Mouse (Mus musculus) layer of hippocampus, postnatal 25 days (tissue): ENCODE data around the gene Hps5. TPM values are rescaled to one million over a fixed set of nuclear protein-coding genes. Genes with fewer than 3 reads are reported as not detected.
"Not testable (repeated sequence)": the region's sequence is repeated elsewhere in the genome, so short reads cannot be mapped to it uniquely, and the experiment has no call there.

ENCODE experiments used
- DNase-seq, 2 experiments: peaks; one replicate each; pipeline ENCODE4 v3.0.0; 2022; ENCODE audit warnings: mixed read lengths in 2 of 2, low spot score in 1 of 2; ENCODE audit errors: extremely low spot score in 1 of 2
- total RNA-seq, 2 experiments: library from RNA; stranded (reverse); gene quantifications; 2 replicates each; pipeline ENCODE4 v1.2.3; 2021

Gene Hps5
- 10 to 100 TPM; 12.2 to 18.4 TPM for total RNA-seq

DNA sequence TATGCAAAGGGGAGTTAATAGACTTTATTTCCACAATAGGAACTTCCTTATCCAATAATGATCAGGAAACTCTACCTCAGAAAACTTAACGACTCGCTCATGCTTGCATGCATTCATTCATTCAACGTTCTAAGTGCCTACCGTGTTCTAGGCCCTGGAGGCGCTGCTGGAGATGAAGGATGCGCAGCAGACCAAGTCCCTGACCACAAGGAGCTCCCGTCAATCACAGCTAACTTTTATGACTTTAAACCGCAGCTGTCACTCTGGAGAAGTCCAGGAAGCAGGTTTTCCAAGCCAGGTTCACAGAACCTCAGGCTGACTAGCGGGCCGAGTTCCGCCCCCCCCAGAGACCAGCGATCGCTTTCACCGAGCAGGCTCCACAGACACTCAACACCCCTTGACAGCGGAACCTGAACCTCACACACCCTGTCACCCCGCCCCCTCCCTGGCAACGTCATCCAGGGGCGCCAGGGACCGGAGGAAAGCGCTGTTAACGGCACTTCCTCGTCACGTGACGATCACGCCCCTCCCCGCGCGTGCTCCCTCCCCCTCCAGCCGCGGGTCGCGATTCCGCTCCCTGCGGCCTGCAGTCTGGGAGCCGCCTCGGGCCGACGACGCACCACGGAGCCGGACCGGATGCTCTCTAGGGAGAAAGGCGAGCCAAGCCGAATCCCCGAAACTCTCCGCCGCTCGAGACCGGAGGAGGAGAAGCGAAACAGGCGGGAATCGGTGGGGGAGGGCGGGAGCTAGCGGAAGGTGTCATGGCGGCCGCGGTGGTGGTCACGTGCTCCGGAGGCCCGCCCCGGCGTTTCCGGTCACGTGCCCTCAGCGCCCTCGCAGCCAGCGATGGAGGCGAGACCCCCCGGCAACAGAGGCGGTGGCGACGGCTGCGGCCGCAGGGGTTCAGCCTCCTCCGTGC, at the start of gene Hps5, which contains the start of gene Gtf2h1:
TSS of gene Hps5 (minus strand) at position 778 of the 919 bp plus-strand sequence.
TSS of gene Gtf2h1 (plus strand) at position 817 of the 919 bp plus-strand sequence.
- peak; percentile 96 to 97 for DNase-seq

DNA sequence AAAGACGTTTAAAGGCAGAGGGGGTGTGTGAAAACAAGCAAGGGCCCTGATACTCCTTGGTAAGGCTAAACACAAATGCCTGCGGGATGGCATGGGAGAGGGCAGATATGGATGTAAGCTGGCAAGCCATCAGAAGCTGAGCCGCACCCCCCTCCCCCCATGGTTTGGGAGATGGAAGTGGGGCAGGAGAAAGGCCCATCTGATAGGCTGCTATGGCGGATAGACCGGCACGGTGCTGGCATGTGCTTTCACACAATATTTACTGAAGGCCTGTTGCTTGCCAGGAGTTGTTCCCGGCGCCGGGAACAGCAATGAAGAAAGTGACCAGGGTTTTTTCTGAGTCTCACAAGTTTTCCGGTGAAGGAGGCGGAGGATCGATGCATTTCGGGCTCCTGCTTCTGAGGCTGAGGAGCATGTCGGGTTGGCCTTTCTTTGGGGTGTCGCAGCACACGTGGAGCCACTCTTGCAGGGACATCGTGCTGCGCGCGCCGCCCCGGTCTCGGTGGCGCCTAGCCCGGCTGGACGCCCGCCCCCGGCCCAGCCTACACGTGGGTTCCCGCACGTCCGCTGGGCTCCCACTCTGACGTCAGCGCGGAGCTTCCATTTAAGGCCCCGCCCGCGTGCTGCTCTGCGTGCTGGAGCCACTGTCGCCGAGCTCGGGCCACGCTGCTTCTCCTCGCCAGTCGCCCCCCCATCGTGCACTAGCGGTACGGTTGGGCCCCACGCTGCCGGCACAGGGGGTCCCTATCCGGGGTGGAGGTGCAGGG, 49.5 kb upstream of the Hps5 start:
- peak; percentile 92 to 93 for DNase-seq

DNA sequence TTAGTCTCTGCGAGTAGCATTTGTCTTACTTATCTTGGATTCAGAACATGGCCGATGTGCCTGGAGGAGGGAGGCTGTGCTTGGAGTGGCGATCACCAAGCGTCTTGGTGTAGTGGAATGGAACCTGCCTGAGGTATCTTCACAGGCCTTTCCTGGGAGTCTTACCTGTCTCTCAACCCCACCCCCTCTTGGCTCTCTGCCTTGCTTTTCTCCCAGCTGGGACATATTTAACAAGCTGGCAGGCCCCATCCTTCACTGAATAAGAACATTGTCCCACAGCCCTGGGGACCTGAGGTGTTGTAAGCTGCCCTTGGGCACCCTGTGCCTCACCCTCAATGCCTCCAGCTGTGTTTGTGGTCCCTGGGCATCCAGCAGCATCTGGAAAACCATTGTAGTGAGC, 47.7 kb upstream of the Hps5 start:
- DNase-seq: no peak

DNA sequence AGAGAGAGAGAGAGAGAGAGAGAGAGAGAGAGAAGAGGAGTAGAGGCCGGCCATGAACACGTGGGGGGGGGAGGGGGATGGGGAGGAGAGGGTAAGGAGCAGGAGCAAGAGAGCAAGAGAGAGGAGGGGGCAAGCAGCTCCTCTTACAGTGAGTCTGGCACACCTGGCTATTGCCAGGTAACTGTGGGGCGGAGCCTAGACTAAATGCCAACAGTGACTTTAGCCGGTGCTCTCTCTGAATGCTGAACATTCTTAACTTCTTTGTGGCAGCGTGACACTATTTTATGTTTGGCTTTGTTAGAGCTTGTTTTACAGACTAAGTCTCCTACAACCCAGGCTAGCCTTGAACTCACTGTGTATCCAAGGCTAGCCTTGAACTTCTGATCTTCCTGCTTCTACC, 46.4 kb upstream of the Hps5 start:
- no peak for DNase-seq

DNA sequence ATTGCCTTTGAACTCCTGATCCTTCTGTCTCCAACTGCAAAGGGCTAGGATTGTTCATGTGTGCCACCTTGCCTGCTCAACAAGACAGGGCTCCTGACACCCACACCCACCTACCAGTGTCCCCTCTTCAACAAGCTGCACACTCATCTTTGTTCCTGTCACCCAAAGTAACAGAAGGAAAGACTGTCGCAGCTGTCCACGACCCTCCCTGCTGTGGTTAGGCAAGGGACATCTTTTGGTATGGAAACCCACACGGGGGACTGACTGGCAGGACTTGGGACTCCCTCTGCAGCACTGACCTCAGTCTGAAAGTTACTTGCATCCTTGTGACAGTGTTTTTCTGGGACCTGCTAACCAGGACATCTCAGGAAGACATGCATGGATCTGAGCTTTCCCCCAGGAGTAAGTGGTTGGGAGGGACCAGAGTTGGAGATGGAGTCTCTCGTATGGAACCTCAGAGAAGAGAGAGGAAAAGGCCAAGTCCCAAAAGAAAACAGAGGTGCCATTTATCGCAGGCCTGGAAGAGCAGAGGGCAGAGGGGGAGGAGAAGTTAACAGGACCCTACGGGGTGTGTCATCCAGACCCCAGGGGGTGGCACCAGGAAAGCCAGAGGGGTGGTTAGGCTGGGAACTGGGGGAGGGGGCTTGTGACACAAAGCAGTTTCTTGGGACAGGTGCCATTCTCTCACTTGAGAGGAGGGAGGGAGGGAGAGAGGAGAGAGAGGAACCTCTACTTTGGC, 45.1 kb upstream of the Hps5 start, which contains the start of gene Ldha:
TSS of gene Ldha (plus strand) at position 689 of the 739 bp plus-strand sequence.
- no peak for DNase-seq

DNA sequence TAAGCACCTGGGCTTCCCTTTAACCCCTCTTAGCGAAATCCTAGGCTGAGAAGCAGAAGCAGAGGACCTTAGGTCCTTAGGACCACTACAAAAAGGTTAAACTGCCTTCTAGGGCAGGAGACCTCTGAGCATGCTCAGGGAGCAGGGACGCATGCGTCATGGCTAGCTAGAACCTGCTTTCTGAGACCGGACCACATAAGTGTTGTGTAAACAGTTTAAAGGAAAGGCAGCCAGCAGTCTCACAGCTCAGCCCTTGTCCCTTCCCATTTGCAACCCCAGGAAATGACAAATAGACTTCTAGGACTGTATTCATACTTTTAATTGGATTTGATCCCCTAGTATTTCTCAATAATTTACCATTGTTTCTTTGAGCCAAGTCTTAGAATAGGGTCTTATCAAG, 44.5 kb upstream of the Hps5 start:
- no peak for DNase-seq

DNA sequence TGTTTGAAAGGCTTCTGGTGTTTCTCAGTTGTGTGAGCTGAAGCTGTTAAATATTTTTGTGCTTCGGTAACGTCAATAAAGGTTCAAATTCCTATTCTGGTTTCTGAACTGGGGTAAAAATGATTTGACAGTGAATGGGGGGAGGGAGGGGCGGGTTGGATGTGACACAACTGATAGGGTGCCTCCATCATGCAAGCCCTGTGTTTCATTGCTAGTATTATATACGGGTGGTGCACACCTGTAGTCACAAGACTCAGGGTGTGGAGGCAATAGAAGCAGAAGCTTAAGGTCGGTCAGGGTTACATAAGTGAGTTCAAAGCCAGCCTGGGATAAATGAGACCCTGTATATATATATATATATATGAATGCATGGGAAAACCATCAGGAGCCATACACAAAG, 44.0 kb upstream of the Hps5 start:
- DNase-seq: no peak

DNA sequence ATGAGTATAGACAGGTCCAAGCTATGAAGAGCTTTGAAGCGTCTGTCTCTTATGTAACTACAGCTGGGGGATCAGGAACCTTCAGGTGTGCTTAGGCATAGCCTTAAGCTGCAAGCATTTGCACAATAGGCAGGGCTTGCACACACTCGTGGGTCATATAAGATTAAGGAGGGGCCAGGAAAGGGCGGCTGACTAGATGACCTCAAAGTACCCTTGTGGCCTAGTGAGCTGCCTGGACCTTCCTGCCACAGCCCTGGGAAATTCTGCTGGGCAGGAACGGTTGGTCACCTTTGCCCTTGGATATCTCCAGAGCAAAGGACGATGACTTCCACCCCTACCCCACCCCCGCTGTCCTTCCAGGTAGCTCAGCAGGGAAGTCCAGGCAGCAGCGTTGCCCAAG, 43.6 kb upstream of the Hps5 start:
- DNase-seq: no peak

DNA sequence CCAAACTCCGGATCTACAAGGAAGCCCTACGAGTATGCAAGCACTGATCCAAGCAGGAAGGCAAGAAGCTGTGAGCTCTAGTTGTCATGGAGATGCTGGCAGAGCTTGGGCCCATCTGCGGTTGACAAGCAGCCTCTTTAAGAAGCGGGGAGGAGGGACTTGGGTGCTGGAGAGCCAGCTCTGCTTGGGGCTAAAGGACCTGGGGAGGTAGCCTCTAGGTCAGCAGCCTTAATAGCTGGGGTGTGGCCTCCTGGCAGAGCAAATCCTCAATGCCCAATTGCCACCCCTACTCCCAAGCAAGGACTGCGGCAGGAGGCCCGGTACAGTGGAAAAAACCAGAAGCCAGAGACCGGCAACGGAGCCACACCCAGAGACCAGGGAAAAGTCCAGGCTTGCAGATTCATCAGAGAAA, 43.0 kb upstream of the Hps5 start:
- peak; percentile 51 to 54 for DNase-seq

DNA sequence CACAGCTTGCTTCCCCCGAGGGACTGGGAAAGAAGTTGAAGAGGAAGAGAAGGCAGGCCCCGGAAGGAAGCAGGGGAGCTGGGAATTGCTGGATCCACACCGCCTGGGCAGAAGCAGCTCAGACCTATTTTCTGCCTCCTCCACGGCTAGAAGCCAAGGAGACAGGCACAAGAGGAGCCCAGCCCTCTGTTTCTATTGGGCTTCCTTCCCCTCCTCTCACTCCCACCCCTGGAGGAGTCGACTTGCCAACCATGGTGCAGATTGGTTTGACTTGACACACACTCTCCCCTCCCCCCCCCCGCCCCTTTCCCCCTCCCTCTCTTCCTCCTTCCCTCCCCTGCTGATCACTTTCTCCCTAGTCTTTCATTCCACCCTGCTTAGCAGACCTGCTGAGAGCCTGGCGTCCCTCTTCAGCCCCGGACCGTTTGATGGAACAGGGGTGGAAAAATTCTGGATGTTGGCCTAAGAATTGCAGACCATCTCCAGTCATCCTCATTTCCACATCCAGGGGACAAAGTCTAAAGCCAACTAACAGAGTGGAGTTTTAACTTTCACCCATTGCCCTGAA, 42.3 kb upstream of the Hps5 start:
- no peak for DNase-seq

DNA sequence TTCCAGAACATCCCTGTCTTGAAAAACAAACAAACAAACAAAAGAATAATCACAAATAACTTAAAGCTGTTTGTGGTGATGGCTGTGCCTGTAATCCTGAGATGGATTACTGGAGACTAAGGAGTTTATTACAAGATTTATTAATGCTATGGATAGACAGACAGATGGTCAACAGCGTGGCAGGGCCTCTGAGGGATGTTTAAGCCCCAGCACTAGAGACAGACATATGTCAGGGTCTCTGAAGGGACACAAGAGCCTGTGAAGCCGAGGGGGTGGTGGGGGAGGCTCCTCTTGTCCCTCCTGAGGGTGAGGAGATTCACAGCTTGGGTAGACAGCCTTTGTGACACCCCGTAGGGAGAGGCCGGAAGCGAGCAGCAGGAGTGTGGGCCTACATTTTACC, 41.2 kb upstream of the Hps5 start:
- no peak for DNase-seq

DNA sequence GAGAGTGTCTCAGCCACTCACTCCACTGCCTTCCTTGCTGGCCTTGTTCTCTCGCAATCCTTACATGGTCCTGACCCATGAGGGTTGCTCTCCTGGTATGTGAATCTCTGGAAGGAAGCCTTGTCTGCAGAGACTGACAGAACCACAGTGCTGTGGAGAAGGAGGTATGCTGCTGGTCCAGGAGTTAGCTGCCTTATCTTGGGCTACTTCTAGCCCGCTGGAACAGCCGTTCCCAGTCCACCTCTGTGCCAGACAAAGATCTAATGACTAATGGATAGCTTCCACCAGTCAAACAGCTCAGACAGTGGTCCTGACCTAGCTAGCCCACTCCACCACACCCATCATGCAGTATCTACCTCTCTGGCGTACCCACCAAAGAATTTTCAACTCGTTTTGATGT, 40.5 kb upstream of the Hps5 start:
- DNase-seq: no peak

DNA sequence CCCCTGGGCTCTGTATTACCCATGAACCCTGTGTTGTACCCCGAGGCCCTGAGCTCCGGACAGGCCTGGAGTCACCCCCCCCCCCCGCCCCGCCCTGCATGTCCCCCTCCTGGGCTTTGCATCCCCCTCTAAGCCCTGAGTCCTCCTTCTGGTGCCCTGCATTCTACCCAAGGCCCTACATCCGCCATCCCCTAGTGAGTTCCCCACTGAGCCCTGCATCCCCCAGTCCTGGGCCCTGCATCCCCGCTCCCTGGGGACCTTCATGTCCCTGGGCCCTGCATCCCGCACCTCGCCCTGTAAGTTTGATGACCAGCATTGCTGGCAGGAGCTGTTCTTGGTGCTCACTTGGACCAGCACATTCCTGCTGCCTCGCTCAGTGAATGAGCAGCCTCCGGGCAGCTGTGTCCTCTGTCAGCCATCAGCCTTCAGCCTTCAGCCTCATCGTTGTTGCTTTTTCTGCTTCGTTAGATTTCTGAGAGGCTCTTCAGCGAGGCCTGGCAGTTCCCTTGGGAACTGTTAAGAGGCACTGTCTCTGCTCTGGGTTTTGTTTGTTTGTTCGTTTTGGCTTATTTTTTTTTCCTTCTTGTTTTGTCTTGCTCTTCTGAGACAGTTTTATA, 39.2 kb upstream of the Hps5 start:
- DNase-seq: no peak

DNA sequence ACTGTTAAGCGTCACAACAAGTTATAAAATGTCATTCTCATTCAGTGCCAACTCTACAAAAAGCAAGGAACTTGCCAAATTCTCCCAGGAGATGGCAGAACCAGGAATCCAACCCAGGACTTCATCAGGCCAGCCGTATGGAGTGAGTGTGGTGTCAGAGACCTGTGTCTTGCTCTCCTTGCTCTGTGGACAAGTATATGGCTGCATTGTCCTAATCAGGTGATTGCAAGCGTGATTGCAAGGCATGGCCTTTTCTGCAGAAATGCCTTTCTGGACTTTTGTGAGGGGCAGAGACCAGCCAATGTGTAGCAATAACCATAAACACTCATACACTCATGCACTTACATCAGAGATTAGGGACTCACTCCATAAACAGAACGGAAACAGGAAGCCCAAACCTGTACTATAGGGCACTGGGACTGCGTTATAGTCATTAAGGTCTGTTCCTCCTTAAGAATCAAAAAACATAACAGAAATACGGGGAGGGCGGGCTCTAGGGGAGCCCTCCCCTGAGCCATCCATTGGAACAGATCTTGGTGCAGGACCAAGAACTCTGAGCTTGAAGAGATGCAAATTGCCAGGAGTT, 37.9 kb upstream of the Hps5 start:
- no peak for DNase-seq

DNA sequence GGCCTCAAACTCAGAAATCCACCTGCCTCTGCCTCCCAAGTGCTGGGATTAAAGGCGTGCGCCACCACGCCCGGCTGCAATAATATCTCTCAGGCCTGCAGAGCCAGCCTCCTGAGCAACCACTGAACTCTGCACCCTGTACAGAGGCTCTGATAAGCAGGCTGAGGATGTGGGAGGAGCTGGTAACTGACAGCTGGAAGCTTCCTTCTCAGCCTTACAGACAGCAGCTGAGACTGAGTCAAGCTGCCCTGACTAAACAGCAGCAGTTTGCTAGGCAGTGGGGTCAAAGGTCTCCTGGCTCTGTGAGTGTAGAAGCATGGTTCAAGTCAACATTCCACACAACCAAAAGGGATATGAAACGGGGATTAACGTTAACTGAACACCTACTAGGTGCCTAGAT, 37.4 kb upstream of the Hps5 start:
- no peak for DNase-seq

DNA sequence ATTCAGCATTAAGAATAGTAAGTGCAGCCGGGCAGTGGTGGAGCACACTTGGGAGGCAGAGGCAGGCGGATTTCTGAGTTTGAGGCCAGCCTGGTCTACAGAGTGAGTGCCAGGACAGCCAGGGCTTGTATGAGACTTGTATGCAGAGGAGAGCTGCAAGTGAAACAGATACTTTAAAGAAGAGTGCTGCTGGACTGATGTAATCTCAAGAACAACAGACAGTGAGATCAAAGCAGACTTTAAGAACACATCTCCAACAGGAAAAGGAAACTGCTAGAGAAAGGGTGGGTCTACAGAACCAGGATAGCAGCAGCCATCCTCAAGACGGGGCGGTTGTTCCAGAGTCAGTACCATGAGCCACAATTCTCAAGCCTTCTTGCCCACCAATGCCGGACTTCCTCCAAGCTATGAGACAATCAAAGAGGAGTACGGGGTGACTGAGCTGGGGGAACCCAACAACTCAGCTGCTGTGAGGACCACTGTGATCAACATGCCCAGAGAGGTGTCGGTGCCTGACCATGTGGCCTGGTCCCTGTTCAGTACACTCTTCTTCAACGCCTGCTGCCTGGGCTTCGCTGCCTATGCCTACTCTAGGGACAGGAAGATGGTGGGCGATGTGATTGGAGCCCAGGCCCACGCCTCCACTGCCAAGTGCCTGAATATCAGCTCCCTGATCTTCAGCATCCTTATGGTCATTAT, 36.4 kb upstream of the Hps5 start:
- not testable (repeated sequence) for DNase-seq

DNA sequence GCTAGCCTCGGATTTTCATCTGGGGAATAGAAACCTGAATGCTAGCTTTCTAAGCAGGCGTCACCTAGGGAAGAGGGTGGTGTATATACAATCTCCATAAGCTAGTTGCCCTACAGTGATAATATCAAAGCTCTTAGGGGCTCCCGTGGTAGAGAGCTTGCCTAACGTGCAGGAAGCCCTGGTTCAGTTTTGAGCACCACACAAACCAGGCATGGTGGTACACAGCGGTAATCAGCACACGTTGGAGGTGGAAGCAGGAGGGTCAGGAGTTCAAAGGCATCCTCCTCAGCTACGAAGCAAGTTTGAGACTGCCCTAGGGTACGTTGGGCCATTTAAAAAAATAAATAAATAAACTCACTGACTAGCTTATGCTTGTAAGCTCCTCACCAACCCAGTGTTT, 35.8 kb upstream of the Hps5 start:
- no peak for DNase-seq

DNA sequence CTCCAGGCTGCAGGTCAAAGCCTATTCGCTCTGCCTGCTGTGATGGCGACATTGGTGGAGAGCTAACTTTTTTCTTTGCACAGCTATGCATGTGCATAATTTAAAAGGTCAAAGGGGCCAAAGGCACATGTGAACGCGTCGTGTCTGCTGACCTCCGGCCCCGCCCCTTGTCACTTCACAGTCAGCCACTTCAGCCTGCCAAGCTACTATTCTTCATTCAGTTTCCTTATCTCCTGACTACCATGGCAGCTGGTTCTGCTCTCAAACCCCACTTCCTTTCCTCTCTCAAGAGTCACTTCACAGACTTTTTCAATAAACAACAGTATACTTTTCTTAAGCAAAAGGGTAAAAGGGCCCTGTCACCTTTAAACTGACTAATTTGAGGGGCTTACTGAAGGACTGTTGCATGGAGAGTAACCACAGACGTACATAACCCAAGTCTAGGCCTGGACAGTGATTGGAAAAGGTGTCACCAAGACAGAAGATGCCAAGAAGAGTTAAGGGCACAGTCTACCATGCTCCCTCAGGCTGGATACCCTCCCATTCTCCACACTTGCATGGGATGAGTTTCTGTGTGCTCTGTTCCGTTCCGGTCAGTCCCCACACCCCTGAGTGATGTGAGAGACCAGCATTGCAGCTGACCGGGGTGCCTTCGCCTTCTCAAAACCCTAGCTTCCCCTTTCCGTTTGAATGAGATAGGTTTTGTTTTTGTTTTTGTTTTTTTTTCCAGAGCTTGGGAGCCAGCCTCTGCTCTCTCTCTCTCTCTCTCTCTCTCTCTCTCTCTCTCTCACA, 35.1 kb upstream of the Hps5 start:
- no peak for DNase-seq
